Mouse (Mus musculus) testis, postnatal 14 days (tissue): Measurements from ENCODE around the gene Coq8b.

Source experiments
- DNase-seq: peaks from one replicate; pipeline ENCODE4 v3.0.0; 2021; ENCODE audit warnings: low spot score

The Coq8b gene

GRCm38 (mm10) chr7:27232781-27233281 is at the start of gene Coq8b:
Coq8b (plus strand) TSS chr7:27233023.
- peak; percentile 92 for DNase-seq

GRCm38 (mm10) chr7:27184964-27185363 is 47.9 kb upstream of the Coq8b start:
- DNase-seq = no peak

GRCm38 (mm10) chr7:27185986-27186385 is 46.8 kb upstream of the Coq8b start:
- DNase-seq = no peak

GRCm38 (mm10) chr7:27189271-27189931 is 43.4 kb upstream of the Coq8b start:
- DNase-seq = no peak

GRCm38 (mm10) chr7:27192434-27192833 is 40.4 kb upstream of the Coq8b start:
- DNase-seq = no peak

- no peak for DNase-seq
Measured at GRCm38 (mm10) chr7:27193731-27194130, 39.1 kb upstream of the Coq8b start.

GRCm38 (mm10) chr7:27195681-27196611 is 36.9 kb upstream of the Coq8b start, which contains the start of the genes BC024978 and Snrpa:
BC024978 (plus strand) TSS chr7:27195781.
Snrpa (minus strand) TSS chr7:27196271.
- peak; percentile 98 for DNase-seq

GRCm38 (mm10) chr7:27197136-27197535 is 35.7 kb upstream of the Coq8b start:
- DNase-seq = no peak

GRCm38 (mm10) chr7:27197634-27198033 is 35.2 kb upstream of the Coq8b start:
- DNase-seq = peak; percentile 38

- DNase-seq = no peak
Measured at GRCm38 (mm10) chr7:27198355-27198754, 34.5 kb upstream of the Coq8b start.

- DNase-seq = no peak
Measured at GRCm38 (mm10) chr7:27198779-27199178, 34.0 kb upstream of the Coq8b start.

GRCm38 (mm10) chr7:27203730-27204449 is 28.9 kb upstream of the Coq8b start:
- no peak for DNase-seq

GRCm38 (mm10) chr7:27212626-27213025 is 20.2 kb upstream of the Coq8b start:
- no peak for DNase-seq

- no peak for DNase-seq
Measured at GRCm38 (mm10) chr7:27218586-27218985, 14.2 kb upstream of the Coq8b start.

- no peak for DNase-seq
Measured at GRCm38 (mm10) chr7:27219937-27220336, 12.9 kb upstream of the Coq8b start.

GRCm38 (mm10) chr7:27221939-27222338 is 10.9 kb upstream of the Coq8b start:
- no peak for DNase-seq

- DNase-seq = no peak
Measured at GRCm38 (mm10) chr7:27222538-27222937, 10.3 kb upstream of the Coq8b start.

- no peak for DNase-seq
Measured at GRCm38 (mm10) chr7:27224877-27225575, 7.8 kb upstream of the Coq8b start.

GRCm38 (mm10) chr7:27227276-27227675 is 5.5 kb upstream of the Coq8b start:
- DNase-seq = no peak

GRCm38 (mm10) chr7:27227676-27228075 is 5.1 kb upstream of the Coq8b start:
- DNase-seq = peak; percentile 15

- peak; percentile 90 for DNase-seq
Measured at GRCm38 (mm10) chr7:27228281-27228821, 4.5 kb upstream of the Coq8b start, which contains the start of gene Itpkc. Itpkc (minus strand) TSS chr7:27228661.
